Mouse (Mus musculus) spleen, adult 2 months (tissue): ENCODE measurements around the gene Tfeb.

Experiments used
- CTCF ChIP-seq: fragments of 200-500 bp; IDR thresholded peaks from 2 replicates; pipeline ENCODE4 v1.5.1; 2011; ENCODE audit warnings: mild to moderate bottlenecking, inconsistent platforms; ENCODE audit not compliant: insufficient read depth, insufficient read length, insufficient replicate concordance; ENCODE audit errors: extremely low read depth
- POLR2A ChIP-seq: fragments of 200-500 bp; IDR thresholded peaks from 2 replicates; pipeline ENCODE4 v1.6.1; 2011; ENCODE audit warnings: low read depth, low read length, inconsistent platforms

- TF ChIP-seq CTCF (no peak), POLR2A (no peak)
Measured at GRCm38 (mm10) chr17:47780470-47780869, 43.6 kb downstream of the Tfeb start.
